Mouse (Mus musculus): Measurements from ENCODE around the gene Usp6nl.

- no peak for TF ChIP-seq CTCF (IDR thresholded peaks at IDR 0.05; ENCODE audit: extremely low read depth, insufficient read depth, low read length)
- no peak for TF ChIP-seq POLR2A (IDR thresholded peaks at IDR 0.05; ENCODE audit: extremely low read depth, insufficient read depth, low read length)
Observed at GRCm38 (mm10) chr2:6313733-6314132, 8.7 kb upstream of the Usp6nl start.

All from cortical plate, adult 2 months (tissue).